12 mouse cellular contexts compared by ENCODE assay signal in genomic region chr13:52046700-52047099, GRCm38 (mm10).
DNase-seq lines count a peak whose midpoint lies in the region; ATAC-seq and TF ChIP-seq lines count a peak whose summit lies in the region.
"Had no signal": no experiment of that assay in that cellular context is flagged by ENCODE, and none has a peak within 500 bp of the region (broad histone marks: within the 10 kb centered on the region; RNA-seq: fewer than 3 reads in every experiment).

No protein-coding gene starts in this region.

- 0 out of 2 replicates have a peak overlapping the region, but pooled peaks have one; percentile 16 for H3K27ac ChIP-seq in hindbrain, embryonic 16.5 days (ENCODE audit: low read depth, low read length)
- no peak overlapping the region for H3K27ac ChIP-seq in hindbrain, embryonic 12.5 days
- H3K27ac ChIP-seq in heart, embryonic 10.5 days: peak overlapping the region; percentile 84
- 0 out of 2 replicates have a peak overlapping the region, but pooled peaks have one; percentile 25 for H3K27ac ChIP-seq in midbrain, embryonic 15.5 days
- H3K27ac ChIP-seq in liver, postnatal 0 days (ENCODE audit: low read depth): no peak overlapping the region
- H3K27ac ChIP-seq: liver, embryonic 13.5 days had no signal

- no peak for TF ChIP-seq EP300 in liver, postnatal 0 days (IDR thresholded peaks at IDR 0.05; ENCODE audit: low read depth)

- DNase-seq in right cerebral cortex, postnatal 10 days (ENCODE audit: low spot score in 2 of 2): peak; percentile 42 to 59
- DNase-seq in right cerebral cortex, postnatal 14 days: no peak
- DNase-seq in heart, embryonic 10.5 days (ENCODE audit: low spot score): no peak
- no peak for DNase-seq in spleen, postnatal 14 days (ENCODE audit: low spot score in 2 of 2)
- no peak for DNase-seq in liver, postnatal 0 days
- DNase-seq: kidney, postnatal 14 days; liver, embryonic 13.5 days; spleen, adult 18-20 months had no signal

- no peak for ATAC-seq in hindbrain, embryonic 16.5 days
- ATAC-seq in hindbrain, embryonic 12.5 days (ENCODE audit: low FRiP score): no peak
- no peak for ATAC-seq in midbrain, embryonic 15.5 days (replicated peaks)
- ATAC-seq in liver, postnatal 0 days: no peak

- H3K27me3 ChIP-seq in hindbrain, embryonic 16.5 days (replicated peaks; ENCODE audit: control insufficient read depth, insufficient read depth, low read length): no peaks in the 10 kb centered on the region
- no peaks in the 10 kb centered on the region; the same call in 1 of the 2 replicates for H3K27me3 ChIP-seq in hindbrain, embryonic 12.5 days
- no peaks in the 10 kb centered on the region for H3K27me3 ChIP-seq in heart, embryonic 10.5 days (ENCODE audit: insufficient read depth, poor library complexity, severe bottlenecking)
- no peaks in the 10 kb centered on the region for H3K27me3 ChIP-seq in midbrain, embryonic 15.5 days (replicated peaks)
- no peaks in the 10 kb centered on the region for H3K27me3 ChIP-seq in liver, postnatal 0 days (ENCODE audit: insufficient read depth, low read length)
- H3K27me3 ChIP-seq: liver, embryonic 13.5 days had no signal

- no peaks in the 10 kb centered on the region for H3K36me3 ChIP-seq in hindbrain, embryonic 16.5 days (ENCODE audit: control insufficient read depth, insufficient read depth, low read length)
- H3K36me3 ChIP-seq in hindbrain, embryonic 12.5 days: no peaks in the 10 kb centered on the region
- H3K36me3 ChIP-seq in heart, embryonic 10.5 days: no peaks in the 10 kb centered on the region
- no peaks in the 10 kb centered on the region for H3K36me3 ChIP-seq in midbrain, embryonic 15.5 days (replicated peaks)
- H3K36me3 ChIP-seq in liver, postnatal 0 days (replicated peaks; ENCODE audit: insufficient read depth, low read length): no peaks in the 10 kb centered on the region
- H3K36me3 ChIP-seq: liver, embryonic 13.5 days had no signal

- TF ChIP-seq CTCF in liver, postnatal 0 days (IDR thresholded peaks at IDR 0.05; ENCODE audit: low read depth): no peak

- peaks cover 18% of the 10 kb centered on the region for H3K4me1 ChIP-seq in hindbrain, embryonic 16.5 days (ENCODE audit: control insufficient read depth, insufficient read depth, low read depth, low read length)
- peaks cover 29% of the 10 kb centered on the region for H3K4me1 ChIP-seq in hindbrain, embryonic 12.5 days
- peaks cover 44% of the 10 kb centered on the region for H3K4me1 ChIP-seq in heart, embryonic 10.5 days
- peaks cover 26% of the 10 kb centered on the region for H3K4me1 ChIP-seq in midbrain, embryonic 15.5 days
- peaks cover 8% of the 10 kb centered on the region for H3K4me1 ChIP-seq in liver, postnatal 0 days (ENCODE audit: insufficient read depth)

- H3K4me3 ChIP-seq in hindbrain, embryonic 16.5 days (ENCODE audit: low read length): no peak overlapping the region
- no peak overlapping the region for H3K4me3 ChIP-seq in hindbrain, embryonic 12.5 days
- H3K4me3 ChIP-seq in heart, embryonic 10.5 days: no peak overlapping the region; the same call in 1 of the 2 replicates
- no peak overlapping the region for H3K4me3 ChIP-seq in midbrain, embryonic 15.5 days
- H3K4me3 ChIP-seq in liver, postnatal 0 days (ENCODE audit: low read depth, low read length): no peak overlapping the region
- H3K4me3 ChIP-seq: erythroblast, embryonic 14.5 days; liver, embryonic 13.5 days had no signal

- no peaks in the 10 kb centered on the region for H3K9me3 ChIP-seq in hindbrain, embryonic 16.5 days (ENCODE audit: control insufficient read depth, low read length)
- H3K9me3 ChIP-seq in hindbrain, embryonic 12.5 days (replicated peaks): no peaks in the 10 kb centered on the region; the same call in 1 of the 2 replicates
- H3K9me3 ChIP-seq in heart, embryonic 10.5 days: no peaks in the 10 kb centered on the region
- no peaks in the 10 kb centered on the region for H3K9me3 ChIP-seq in midbrain, embryonic 15.5 days
- no peaks in the 10 kb centered on the region for H3K9me3 ChIP-seq in liver, postnatal 0 days (ENCODE audit: low read length)
- H3K9me3 ChIP-seq: liver, embryonic 13.5 days had no signal

- H3K4me2 ChIP-seq in hindbrain, embryonic 16.5 days (ENCODE audit: low read length): no peak overlapping the region
- H3K4me2 ChIP-seq in hindbrain, embryonic 12.5 days (replicated peaks): no peak overlapping the region
- H3K4me2 ChIP-seq in midbrain, embryonic 15.5 days: no peak overlapping the region
- H3K4me2 ChIP-seq in liver, postnatal 0 days (ENCODE audit: low read depth, low read length): no peak overlapping the region
- H3K4me2 ChIP-seq: liver, embryonic 13.5 days had no signal

- 51% methylated on average over 11 of the region's 11 CpGs for WGBS in hindbrain, embryonic 16.5 days
- WGBS in hindbrain, embryonic 12.5 days: 80% methylated on average over 11 of the region's 11 CpGs
- WGBS in heart, embryonic 10.5 days: 50% methylated on average over 11 of the region's 11 CpGs
- WGBS in midbrain, embryonic 15.5 days: 64% methylated on average over 11 of the region's 11 CpGs
- 66% methylated on average over 11 of the region's 11 CpGs for WGBS in liver, postnatal 0 days (ENCODE audit: insufficient replicate concordance)

- no peak overlapping the region for H3K9ac ChIP-seq in hindbrain, embryonic 16.5 days (ENCODE audit: low read depth, low read length)
- H3K9ac ChIP-seq in hindbrain, embryonic 12.5 days: no peak overlapping the region
- no peak overlapping the region for H3K9ac ChIP-seq in midbrain, embryonic 15.5 days
- no peak overlapping the region for H3K9ac ChIP-seq in liver, postnatal 0 days (replicated peaks)
- H3K9ac ChIP-seq: liver, embryonic 13.5 days had no signal

Comparison
In these comparisons a context has a peak if more than half of its experiments do, and no peak if none do; other contexts are left out.
1. H3K27ac ChIP-seq: peak in hindbrain, embryonic 16.5 days (single experiment), heart, embryonic 10.5 days (single experiment) and midbrain, embryonic 15.5 days (single experiment); none in hindbrain, embryonic 12.5 days (single experiment) and liver, postnatal 0 days (single experiment).
2. DNase-seq: peak in right cerebral cortex, postnatal 10 days (2 of 2); none in right cerebral cortex, postnatal 14 days (single experiment), heart, embryonic 10.5 days (single experiment), spleen, postnatal 14 days (0 of 2) and liver, postnatal 0 days (single experiment).